In the genomic region with DNA sequence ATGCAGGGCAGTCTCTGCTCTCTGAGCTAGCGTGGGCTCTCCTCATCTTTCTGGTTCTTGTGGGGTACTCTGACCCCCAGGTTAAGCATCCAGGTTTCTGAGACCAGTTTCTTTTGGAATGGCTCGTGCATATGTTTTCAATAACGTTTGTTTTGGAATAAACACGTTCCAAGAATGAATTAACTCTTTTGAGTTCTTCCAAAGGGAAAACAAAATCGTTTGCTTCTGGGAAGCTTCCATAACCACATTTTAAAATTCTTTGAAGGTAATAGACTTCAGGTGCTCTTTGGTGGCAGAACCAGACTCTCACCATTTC, we compare ENCODE assay signal across 7 mouse cellular contexts. TPM values are rescaled to one million over a fixed set of nuclear protein-coding genes. Genes with fewer than 3 reads are reported as not detected.
DNase-seq lines count a peak whose midpoint lies in the region; ATAC-seq and TF ChIP-seq lines count a peak whose summit lies in the region.

No protein-coding gene starts in this region.

- H3K4me3 ChIP-seq in lung, postnatal 0 days (ENCODE audit: low read depth, low read length): peak overlapping the region; percentile 85
- H3K4me3 ChIP-seq in forebrain, embryonic 16.5 days (replicated peaks; ENCODE audit: low read length): peak overlapping the region; percentile 54
- H3K4me3 ChIP-seq in liver, embryonic 12.5 days: peak overlapping the region; percentile 59
- H3K4me3 ChIP-seq in stomach, postnatal 0 days (ENCODE audit: low read depth, low read length): peak overlapping the region; percentile 82

- no peaks in the 10 kb centered on the region; the same call in 1 of the 2 replicates for H3K4me1 ChIP-seq in lung, postnatal 0 days (ENCODE audit: insufficient read depth, low read depth, low read length)
- H3K4me1 ChIP-seq in forebrain, embryonic 16.5 days (replicated peaks; ENCODE audit: control insufficient read depth, insufficient read depth, low read length): peaks cover 11% of the 10 kb centered on the region
- H3K4me1 ChIP-seq in liver, embryonic 12.5 days: no peaks in the 10 kb centered on the region
- H3K4me1 ChIP-seq in stomach, postnatal 0 days (replicated peaks; ENCODE audit: control insufficient read depth, insufficient read depth): no peaks in the 10 kb centered on the region

- no peak for ATAC-seq in lung, postnatal 0 days
- no peak for ATAC-seq in forebrain, embryonic 16.5 days
- ATAC-seq in liver, embryonic 12.5 days: no peak
- ATAC-seq in stomach, postnatal 0 days (ENCODE audit: low FRiP score, low TSS enrichment): no peak

- TF ChIP-seq EP300 in lung, postnatal 0 days (IDR thresholded peaks at IDR 0.05): no peak
- no peak for TF ChIP-seq EP300 in stomach, postnatal 0 days (optimal IDR thresholded peaks at IDR 0.05)

- 6% methylated on average over 5 of the region's 5 CpGs for WGBS in lung, postnatal 0 days
- 24% methylated on average over 5 of the region's 5 CpGs for WGBS in forebrain, embryonic 16.5 days
- WGBS in liver, embryonic 12.5 days (ENCODE audit: insufficient replicate concordance): 24% methylated on average over 5 of the region's 5 CpGs
- WGBS in stomach, postnatal 0 days: 8% methylated on average over 5 of the region's 5 CpGs

- H3K9ac ChIP-seq in lung, postnatal 0 days (replicated peaks; ENCODE audit: low read depth): peak overlapping the region; percentile 90
- no peak overlapping the region; the same call in 1 of the 2 replicates for H3K9ac ChIP-seq in forebrain, embryonic 16.5 days (replicated peaks; ENCODE audit: low read depth, low read length)
- H3K9ac ChIP-seq in liver, embryonic 12.5 days: peak overlapping the region; percentile 63; the same call in 1 of the 2 replicates
- peak overlapping the region; percentile 92 for H3K9ac ChIP-seq in stomach, postnatal 0 days (ENCODE audit: low read length)

- peak overlapping the region; percentile 74 for H3K4me2 ChIP-seq in lung, postnatal 0 days (replicated peaks; ENCODE audit: low read depth, low read length)
- H3K4me2 ChIP-seq in forebrain, embryonic 16.5 days (ENCODE audit: low read length): peak overlapping the region; percentile 91
- H3K4me2 ChIP-seq in liver, embryonic 12.5 days: peak overlapping the region; percentile 69
- H3K4me2 ChIP-seq in stomach, postnatal 0 days (replicated peaks; ENCODE audit: low read depth): peak overlapping the region; percentile 73

- H3K9me3 ChIP-seq in lung, postnatal 0 days (ENCODE audit: low read length): no peaks in the 10 kb centered on the region
- no peaks in the 10 kb centered on the region for H3K9me3 ChIP-seq in forebrain, embryonic 16.5 days (ENCODE audit: control insufficient read depth, low read length)
- H3K9me3 ChIP-seq in liver, embryonic 12.5 days (replicated peaks): no peaks in the 10 kb centered on the region
- H3K9me3 ChIP-seq in stomach, postnatal 0 days (ENCODE audit: control insufficient read depth, low read length): no peaks in the 10 kb centered on the region

- no peaks in the 10 kb centered on the region for H3K27me3 ChIP-seq in lung, postnatal 0 days (replicated peaks; ENCODE audit: insufficient read depth, low read length)
- H3K27me3 ChIP-seq in forebrain, embryonic 16.5 days (replicated peaks; ENCODE audit: control insufficient read depth, insufficient read depth, low read length): no peaks in the 10 kb centered on the region
- peaks cover 16% of the 10 kb centered on the region for H3K27me3 ChIP-seq in liver, embryonic 12.5 days (replicated peaks)
- no peaks in the 10 kb centered on the region for H3K27me3 ChIP-seq in stomach, postnatal 0 days (ENCODE audit: control insufficient read depth, insufficient read depth, low read length)

- no peak for TF ChIP-seq CTCF in lung, postnatal 0 days (IDR thresholded peaks at IDR 0.05)
- TF ChIP-seq CTCF in stomach, postnatal 0 days (IDR thresholded peaks at IDR 0.05; ENCODE audit: low read depth): no peak

- H3K36me3 ChIP-seq in lung, postnatal 0 days (ENCODE audit: insufficient read depth, low read length): no peaks in the 10 kb centered on the region
- no peaks in the 10 kb centered on the region for H3K36me3 ChIP-seq in forebrain, embryonic 16.5 days (ENCODE audit: control insufficient read depth, insufficient read depth)
- H3K36me3 ChIP-seq in liver, embryonic 12.5 days: no peaks in the 10 kb centered on the region
- no peaks in the 10 kb centered on the region for H3K36me3 ChIP-seq in stomach, postnatal 0 days (ENCODE audit: control insufficient read depth, insufficient read depth, low read length)

- no peak for DNase-seq in lung, postnatal 0 days (ENCODE audit: low spot score)
- no peak for DNase-seq in lung, postnatal 4 days
- DNase-seq in stomach, postnatal 0 days (ENCODE audit: low spot score): no peak
- no peak for DNase-seq in right cerebral cortex, postnatal 4 days
- no peak for DNase-seq in left cerebral cortex, adult 11 months (ENCODE audit: low spot score)

- H3K27ac ChIP-seq in lung, postnatal 0 days (ENCODE audit: low read length): peak overlapping the region; percentile 95
- no peak overlapping the region for H3K27ac ChIP-seq in forebrain, embryonic 16.5 days (ENCODE audit: low read length)
- no peak overlapping the region for H3K27ac ChIP-seq in liver, embryonic 12.5 days
- H3K27ac ChIP-seq in stomach, postnatal 0 days (replicated peaks): peak overlapping the region; percentile 95

RNA-seq across cellular contexts. Expression of gene Mdfic, which starts 1.2 kb away (rescaled TPM):
- polyA plus RNA-seq in lung, postnatal 0 days (2015; fragmentation: Nextera tagmentation; extraction: Ambion mirVana): 9.1 and 12.0 TPM in 2 replicates
- polyA plus RNA-seq in forebrain, embryonic 16.5 days (2015; fragmentation: Nextera tagmentation; extraction: Ambion mirVana): 1.7 and 1.8 TPM in 2 replicates
- 1.9 and 2.0 TPM in 2 replicates for polyA plus RNA-seq in liver, embryonic 12.5 days (2016; fragmentation: Nextera tagmentation; extraction: Ambion mirVana)
- 4.0 and 4.5 TPM in 2 replicates for polyA plus RNA-seq in stomach, postnatal 0 days (2015; fragmentation: Nextera tagmentation; extraction: Ambion mirVana)

Comparison
In these comparisons a context has a peak if more than half of its experiments do, and no peak if none do; other contexts are left out.
1. H3K27ac ChIP-seq: peak in lung, postnatal 0 days (single experiment) and stomach, postnatal 0 days (single experiment); none in forebrain, embryonic 16.5 days (single experiment) and liver, embryonic 12.5 days (single experiment).
2. Peak in every context shown above with its lines, with median percentiles within 50 percentile points of each other: H3K4me2 ChIP-seq and H3K4me3 ChIP-seq.